ENCODE assay signal across 26 mouse cellular contexts in genomic region chr8:118455245-118455644, GRCm38 (mm10).
"Had no signal": no experiment of that assay in that cellular context is flagged by ENCODE, and none has a peak within 500 bp of the region (broad histone marks: within the 10 kb centered on the region; RNA-seq: fewer than 3 reads in every experiment).

No protein-coding gene starts in this region.

- H3K27me3 ChIP-seq: heart, embryonic 13.5 days; heart, embryonic 15.5 days; hindbrain, embryonic 13.5 days; hindbrain, embryonic 15.5 days; kidney, embryonic 15.5 days; limb, embryonic 13.5 days; limb, embryonic 15.5 days; liver, embryonic 12.5 days had no signal

- H3K36me3 ChIP-seq: heart, embryonic 13.5 days; heart, embryonic 15.5 days; hindbrain, embryonic 13.5 days; hindbrain, embryonic 15.5 days; kidney, embryonic 15.5 days; limb, embryonic 13.5 days; limb, embryonic 15.5 days; liver, embryonic 12.5 days had no signal

- ATAC-seq: hindbrain, postnatal 0 days; intestine, embryonic 16.5 days; liver, embryonic 12.5 days had no signal

- H3K4me1 ChIP-seq: heart, embryonic 15.5 days; hindbrain, embryonic 13.5 days; hindbrain, embryonic 15.5 days; limb, embryonic 13.5 days; limb, embryonic 15.5 days; liver, embryonic 12.5 days had no signal

- H3K4me2 ChIP-seq: heart, embryonic 11.5 days; heart, embryonic 13.5 days; heart, embryonic 15.5 days; hindbrain, embryonic 13.5 days; hindbrain, embryonic 15.5 days; kidney, embryonic 15.5 days; limb, embryonic 13.5 days; limb, embryonic 15.5 days; liver, embryonic 12.5 days had no signal

- DNase-seq: gastrocnemius, postnatal 14 days; gastrocnemius, postnatal 36 days; heart, adult 18-20 months; heart, postnatal 14 days; heart, postnatal 36 days; kidney, adult 11 months; kidney, adult 2 months; kidney, adult 9 months; kidney, postnatal 14 days; kidney, postnatal 36 days; layer of hippocampus, adult 9-11 months; layer of hippocampus, postnatal 36 days; left cerebral cortex, postnatal 4 days had no signal

- H3K27ac ChIP-seq: heart, embryonic 13.5 days; heart, embryonic 15.5 days; hindbrain, embryonic 13.5 days; hindbrain, embryonic 15.5 days; hindbrain, postnatal 0 days; kidney, embryonic 15.5 days; kidney, postnatal 0 days; limb, embryonic 13.5 days; limb, embryonic 15.5 days; liver, embryonic 12.5 days; liver, embryonic 14.5 days had no signal

- H3K9ac ChIP-seq: heart, embryonic 13.5 days; heart, embryonic 15.5 days; hindbrain, embryonic 13.5 days; hindbrain, embryonic 15.5 days; kidney, embryonic 15.5 days; limb, embryonic 13.5 days; limb, embryonic 15.5 days; liver, embryonic 12.5 days; liver, embryonic 14.5 days had no signal

- H3K9me3 ChIP-seq: heart, embryonic 13.5 days; heart, embryonic 15.5 days; hindbrain, embryonic 13.5 days; hindbrain, embryonic 15.5 days; kidney, embryonic 15.5 days; limb, embryonic 13.5 days; limb, embryonic 15.5 days; liver, embryonic 12.5 days had no signal

- H3K4me3 ChIP-seq: heart, embryonic 13.5 days; heart, embryonic 15.5 days; hindbrain, embryonic 13.5 days; hindbrain, embryonic 15.5 days; kidney, embryonic 15.5 days; limb, embryonic 13.5 days; limb, embryonic 15.5 days; liver, embryonic 12.5 days had no signal
